Mouse (Mus musculus): ENCODE results near the gene Tmem135.

Tmem135 gene

DNA sequence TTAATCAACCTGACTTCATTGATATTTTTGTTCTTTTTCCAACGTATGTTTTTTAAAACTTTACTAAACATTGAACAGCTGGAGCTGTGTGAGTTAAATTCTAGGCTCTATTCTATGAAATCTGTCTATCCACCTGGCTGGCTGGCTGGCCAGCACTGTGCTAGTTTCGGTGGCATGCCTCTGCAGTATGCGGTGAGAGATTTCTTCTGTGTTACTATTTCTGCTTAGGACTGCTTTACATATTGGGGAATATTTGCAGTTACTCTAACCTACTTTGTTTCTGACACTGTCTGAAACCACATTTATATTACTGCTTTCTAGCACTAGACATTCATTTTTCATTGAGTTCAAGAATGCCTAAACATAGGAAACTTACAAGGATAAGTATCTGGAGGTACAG, 150.2 kb downstream of the Tmem135 start:
- in situ Hi-C loops (cut with MboI, MseI), result no loop called here

- in situ Hi-C loops (cut with MboI, MseI), result no loop called here
Measured at GRCm38 (mm10) chr7:89253317-89253716, 150.7 kb downstream of the Tmem135 start.

- in situ Hi-C loops (cut with MboI, MseI), result no loop called here
Measured at GRCm38 (mm10) chr7:89251880-89252453, 152.1 kb downstream of the Tmem135 start.

DNA sequence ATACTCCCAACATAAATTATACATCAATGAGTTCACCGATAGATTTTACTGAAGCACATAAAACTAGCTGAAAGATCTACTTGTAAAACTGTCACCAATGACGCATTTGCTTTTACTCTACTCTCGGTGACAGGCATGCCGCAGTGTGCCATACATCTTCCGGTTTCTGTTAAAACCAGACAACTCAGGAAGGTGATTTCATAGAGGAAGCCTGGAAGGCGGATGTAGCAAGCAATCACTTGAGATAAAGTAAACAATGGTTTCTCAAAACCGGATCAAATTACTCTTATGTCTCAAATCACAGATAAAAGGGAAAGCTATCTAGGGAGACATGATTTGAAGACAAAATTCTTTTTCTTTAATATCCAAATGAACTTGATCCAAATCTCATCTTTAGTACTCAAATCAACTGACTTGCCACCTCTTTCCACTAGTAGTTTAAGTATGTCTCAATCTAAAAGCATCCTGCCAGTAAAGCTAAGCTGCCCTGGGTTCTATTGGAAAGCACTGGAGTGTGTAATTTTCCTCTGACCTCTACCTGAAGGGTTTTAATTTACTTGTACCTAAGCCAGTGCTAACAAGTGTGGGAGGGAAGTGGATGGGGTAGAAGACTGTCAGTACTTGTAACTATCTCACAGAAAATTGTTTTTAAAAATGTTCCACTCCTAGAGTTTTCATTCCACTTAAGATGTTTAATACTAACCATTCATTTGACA, 155.7 kb downstream of the Tmem135 start:
- in situ Hi-C loops (cut with MboI, MseI), result no loop called here

GRCm38 (mm10) chr7:89247012-89247710, 156.9 kb downstream of the Tmem135 start:
- in situ Hi-C loops (cut with MboI, MseI), result no loop called here

DNA sequence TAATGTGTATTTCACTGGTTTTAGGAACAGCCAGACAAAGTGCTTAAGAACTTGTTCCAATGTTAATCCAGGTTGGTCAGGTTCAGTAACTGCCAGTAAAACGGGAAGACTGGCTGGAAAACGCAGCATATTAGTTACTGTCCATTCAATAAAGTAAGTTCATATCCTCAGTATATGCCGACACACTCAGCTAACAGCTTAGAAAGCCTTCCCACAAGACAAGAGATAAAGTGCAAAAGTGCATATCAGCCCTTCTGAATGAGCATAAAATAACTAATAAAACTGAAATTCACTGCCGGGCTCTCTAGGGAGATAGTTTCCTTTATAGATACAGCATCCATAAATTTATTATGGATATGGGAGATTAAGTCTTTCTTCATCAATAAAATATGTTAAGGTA, 161.5 kb downstream of the Tmem135 start:
- in situ Hi-C loops (cut with MboI, MseI), result no loop called here

- in situ Hi-C loops (cut with MboI, MseI), result no loop called here
Measured at GRCm38 (mm10) chr7:89242143-89242542, 161.9 kb downstream of the Tmem135 start.

- in situ Hi-C loops (cut with MboI, MseI), result no loop called here
Measured at GRCm38 (mm10) chr7:89239592-89239991, 164.4 kb downstream of the Tmem135 start.

- in situ Hi-C loops (cut with MboI, MseI), result no loop called here
Measured at GRCm38 (mm10) chr7:89236592-89236991, 167.4 kb downstream of the Tmem135 start.

GRCm38 (mm10) chr7:89235974-89236507, 168.0 kb downstream of the Tmem135 start:
- in situ Hi-C loops (cut with MboI, MseI), result no loop called here

GRCm38 (mm10) chr7:89232499-89233145, 171.4 kb downstream of the Tmem135 start:
- in situ Hi-C loops (cut with MboI, MseI), result no loop called here

DNA sequence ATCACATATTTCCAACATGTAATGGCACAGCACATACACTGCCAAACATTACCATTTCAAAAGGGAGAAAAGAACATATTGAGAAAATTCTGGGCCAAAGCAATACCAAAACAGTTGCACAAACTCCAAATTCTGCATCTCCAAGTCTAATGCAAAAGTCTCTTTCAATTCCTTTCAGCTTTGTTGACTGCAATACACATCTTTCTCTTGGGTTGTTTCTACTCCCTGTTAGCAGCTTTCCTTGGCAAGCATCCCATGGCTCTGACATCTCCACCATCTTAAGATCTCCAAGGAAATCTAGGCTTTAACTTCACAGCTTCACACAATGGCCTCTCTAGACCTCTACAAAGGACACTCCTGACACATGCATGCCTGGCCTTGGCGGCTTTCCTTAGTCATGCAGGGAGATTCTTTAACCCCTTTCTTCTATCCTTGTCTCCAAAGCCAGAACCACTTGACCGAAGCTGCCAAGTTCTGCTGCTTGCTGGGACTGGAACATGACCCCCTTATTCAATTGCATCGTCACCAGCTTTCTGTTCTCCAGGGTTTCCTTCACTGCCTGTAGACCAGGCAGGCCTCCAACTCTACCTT, 172.7 kb downstream of the Tmem135 start:
- in situ Hi-C loops (cut with MboI, MseI), result no loop called here

DNA sequence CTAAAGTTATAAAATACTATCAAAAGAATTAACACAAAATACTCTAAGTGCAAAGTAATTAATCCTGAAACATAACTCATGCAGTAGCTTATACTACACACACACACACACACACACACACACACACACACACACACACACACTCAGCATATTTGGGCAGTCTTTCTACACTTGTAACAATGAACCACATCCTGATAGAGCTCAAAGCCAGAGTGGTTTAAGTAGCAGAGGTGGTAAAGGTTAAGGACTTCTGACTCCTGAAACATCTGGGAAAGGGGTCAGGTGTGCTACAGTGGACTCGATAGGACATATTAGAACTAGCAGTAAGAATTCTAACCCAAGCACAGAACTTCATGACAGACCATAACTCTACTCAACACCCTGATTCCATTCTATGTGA, 181.4 kb downstream of the Tmem135 start:
- in situ Hi-C loops (cut with MboI, MseI), result no loop called here

DNA sequence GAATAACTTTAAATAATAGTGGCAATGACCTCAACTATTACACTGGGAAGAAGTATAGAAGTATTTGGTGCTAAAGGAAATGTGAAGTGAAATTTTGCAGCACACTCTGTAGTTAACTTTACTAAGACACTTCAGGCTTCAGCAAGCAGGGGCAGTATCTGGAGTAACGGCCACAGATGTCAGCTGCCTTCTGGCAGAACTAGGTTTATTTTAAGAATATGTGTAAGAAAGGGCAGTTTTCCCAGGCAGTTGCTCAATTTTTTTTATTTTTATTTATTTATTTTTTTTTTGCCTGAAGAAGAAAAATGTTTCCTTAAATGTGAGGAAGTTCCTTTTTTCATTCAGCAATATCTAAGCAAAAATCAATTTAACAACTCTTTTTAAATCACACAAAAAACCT, 187.4 kb downstream of the Tmem135 start:
- in situ Hi-C loops (cut with MboI, MseI), result no loop called here

- in situ Hi-C loops (cut with MboI, MseI), result no loop called here
Measured at GRCm38 (mm10) chr7:89216118-89216517, 187.9 kb downstream of the Tmem135 start.

GRCm38 (mm10) chr7:89215714-89216113, 188.3 kb downstream of the Tmem135 start:
- in situ Hi-C loops (cut with MboI, MseI), result no loop called here

- in situ Hi-C loops (cut with MboI, MseI), result no loop called here
Measured at GRCm38 (mm10) chr7:89210506-89210905, 193.5 kb downstream of the Tmem135 start.

- in situ Hi-C loops (cut with MboI, MseI), result no loop called here
Measured at GRCm38 (mm10) chr7:89206165-89206564, 197.9 kb downstream of the Tmem135 start.

GRCm38 (mm10) chr7:89205402-89205801, 198.6 kb downstream of the Tmem135 start:
- in situ Hi-C loops (cut with MboI, MseI), result no loop called here

GRCm38 (mm10) chr7:89203144-89203543, 200.9 kb downstream of the Tmem135 start:
- in situ Hi-C loops (cut with MboI, MseI), result no loop called here

- in situ Hi-C loops (cut with MboI, MseI), result no loop called here
Measured at GRCm38 (mm10) chr7:89201954-89202353, 202.1 kb downstream of the Tmem135 start.

- in situ Hi-C loops (cut with MboI, MseI), result no loop called here
Measured at GRCm38 (mm10) chr7:89198499-89198898, 205.5 kb downstream of the Tmem135 start.

All from regulatory T cell (primary cell).